Mouse (Mus musculus) mature B cell (primary cell): ENCODE measurements around the gene Hist1h4a.

Source experiments
- in situ Hi-C: fragments of 300-500 bp; cut with MboI; formaldehyde crosslinking; loops from 2 replicates; pipeline ENCODE4 v1.14.3; 2019

The Hist1h4a gene

GRCm38 (mm10) chr13:23717176-23717575 is 43.9 kb downstream of the Hist1h4a start:
- in situ Hi-C loops: no loop called here

- in situ Hi-C loops: no loop called here
Observed at GRCm38 (mm10) chr13:23716261-23717042, 44.6 kb downstream of the Hist1h4a start.
